Mouse (Mus musculus) embryonic facial prominence, embryonic 11.5 days (tissue): ENCODE measurements around the gene Gm11060. TPM values are rescaled to one million over a fixed set of nuclear protein-coding genes. Genes with fewer than 3 reads are reported as not detected.

Experiments used
- ATAC-seq: fragments of 200-750 bp; cut with Nextera tagmentation; replicated peaks from 2 replicates; pipeline ENCODE4 v1.8.0; 2017; ENCODE audit warnings: low read depth; ENCODE audit not compliant: insufficient number of reproducible peaks, low FRiP score, low TSS enrichment
- DNase-seq: peaks from one replicate; pipeline ENCODE4 v3.0.0-alpha.2; 2015; ENCODE audit warnings: low spot score
- H3K27ac ChIP-seq: fragments of 300-500 bp; sonication (generic); replicated peaks from 2 replicates; pipeline ENCODE4 v1.5.1; 2014; ENCODE audit warnings: mild to moderate bottlenecking, low read depth, low read length, control low read depth
- H3K27me3 ChIP-seq: fragments of 300-500 bp; sonication (generic); 2 replicates; pipeline ENCODE4 v1.6.1; 2014; ENCODE audit warnings: mild to moderate bottlenecking, low read length, moderate library complexity, mixed read lengths; ENCODE audit not compliant: control insufficient read depth, insufficient read depth
- H3K36me3 ChIP-seq: fragments of 300-500 bp; sonication (generic); replicated peaks from 2 replicates; pipeline ENCODE4 v1.6.1; 2014; ENCODE audit warnings: low read depth, mild to moderate bottlenecking, low read length, moderate library complexity, mixed read lengths; ENCODE audit not compliant: control insufficient read depth, insufficient read depth
- H3K4me1 ChIP-seq: fragments of 300-500 bp; sonication (generic); 2 replicates; pipeline ENCODE4 v1.6.1; 2014; ENCODE audit warnings: low read length, mixed read lengths; ENCODE audit not compliant: control insufficient read depth, insufficient read depth
- H3K4me2 ChIP-seq: fragments of 300-500 bp; sonication (generic); 2 replicates; pipeline ENCODE4 v1.6.1; 2014; ENCODE audit warnings: low read depth, mild to moderate bottlenecking, control low read depth, low read length, moderate library complexity
- H3K4me3 ChIP-seq: fragments of 300-500 bp; sonication (generic); 2 replicates; pipeline ENCODE4 v1.5.1; 2014; ENCODE audit warnings: low read depth, low read length, control low read depth
- H3K9ac ChIP-seq: fragments of 300-500 bp; sonication (generic); replicated peaks from 2 replicates; pipeline ENCODE4 v1.6.1; 2014; ENCODE audit warnings: mild to moderate bottlenecking, control low read depth, low read length
- H3K9me3 ChIP-seq: fragments of 300-500 bp; sonication (generic); replicated peaks from 2 replicates; pipeline ENCODE4 v1.6.1; 2016; ENCODE audit warnings: mild to moderate bottlenecking, low read length, inconsistent platforms, mixed read lengths; ENCODE audit not compliant: control insufficient read depth
- WGBS: fragments of 180-500 bp; shearing (Covaris S2); extraction: QIAGEN DNeasy Blood & Tissue Kit; methylation state at CpG from one replicate; pipeline ENCODE4 v1.1.7; 2014; 5-methylcytosine and 5-hydroxymethylcytosine counted together
- polyA plus RNA-seq: library from polyadenylated mRNA; unstranded; fragments of >200 nt; fragmentation: Nextera tagmentation; extraction: Ambion mirVana; gene quantifications from 2 replicates; pipeline ENCODE4 v1.2.1, GENCODE M21; 2014

Gm11060 gene
- polyA plus RNA-seq, 1 experiment from 2014 or later = not detected

DNA sequence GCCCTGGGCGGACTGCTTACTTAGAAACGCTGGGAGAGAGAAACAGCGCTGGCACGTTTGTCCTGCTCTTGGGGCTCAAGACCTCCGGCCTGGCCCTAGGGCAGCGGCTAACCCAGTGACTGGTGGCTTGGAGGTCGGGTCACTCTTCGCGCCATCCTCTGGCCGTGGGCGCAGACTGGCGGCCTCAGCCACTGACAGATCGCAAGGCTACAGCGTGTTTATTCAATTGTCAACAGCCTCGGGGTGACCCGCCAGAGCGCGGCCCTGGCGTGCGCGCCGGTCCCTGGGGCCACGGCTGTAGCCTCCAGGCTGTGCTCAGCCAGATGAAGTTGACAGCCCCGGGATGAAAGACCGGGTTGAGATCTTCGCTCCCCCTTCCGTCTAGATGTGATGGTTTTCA, 31.1 kb downstream of the Gm11060 start:
- H3K4me3 ChIP-seq = peak overlapping the region; percentile 4; the same call in 1 of the 2 replicates
- DNase-seq = no peak
- H3K9ac ChIP-seq = no peak overlapping the region
- H3K4me1 ChIP-seq = peaks cover 7% of the 10 kb centered on the region
- no peaks in the 10 kb centered on the region for H3K36me3 ChIP-seq
- H3K27ac ChIP-seq = no peak overlapping the region
- ATAC-seq = no peak
- WGBS = 0% methylated on average over 27 of the region's 27 CpGs
- peaks cover 63% of the 10 kb centered on the region for H3K27me3 ChIP-seq
- peak overlapping the region; percentile 23 for H3K4me2 ChIP-seq
- H3K9me3 ChIP-seq = no peaks in the 10 kb centered on the region

DNA sequence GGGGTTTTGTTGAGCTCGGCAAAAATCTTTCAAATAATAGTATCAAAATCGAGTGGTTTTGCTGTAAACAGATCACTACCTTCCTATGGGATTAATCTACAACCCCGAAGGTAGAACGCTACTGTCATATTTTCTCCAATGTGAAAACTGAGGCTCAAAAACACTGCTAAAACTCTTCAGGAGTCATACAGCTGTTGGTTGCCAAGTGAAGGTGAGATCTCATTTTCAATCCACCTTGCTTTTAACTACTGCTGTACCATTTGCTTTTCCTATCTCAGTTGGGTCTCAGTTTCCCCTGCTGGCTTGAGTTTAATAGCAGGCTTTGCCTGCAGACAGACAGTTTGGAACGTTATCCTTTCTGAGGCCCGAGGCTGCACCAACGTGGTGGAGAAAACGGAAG, 31.6 kb downstream of the Gm11060 start:
- ATAC-seq = no peak

DNA sequence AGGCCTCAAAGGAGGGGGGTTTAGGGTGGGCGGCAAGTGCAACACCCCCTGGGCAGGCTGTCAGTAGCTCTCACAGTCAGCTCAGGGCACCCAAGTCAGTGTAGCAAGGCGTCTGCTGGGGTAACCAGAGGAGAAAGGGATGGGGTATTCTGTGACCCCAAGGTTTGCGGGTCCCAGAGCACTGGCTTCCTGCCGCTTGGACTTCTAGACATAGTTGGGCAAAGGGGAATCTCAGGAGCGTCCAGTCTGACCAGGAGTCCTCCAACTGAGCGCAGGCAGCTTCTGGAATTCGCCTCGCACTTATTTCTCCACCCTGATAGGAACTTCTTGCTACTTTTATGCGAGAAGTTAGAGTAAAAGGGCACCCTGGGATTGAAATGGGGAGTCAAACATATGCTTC, 32.1 kb downstream of the Gm11060 start:
- Histone ChIP-seq H3K9me3 (no peaks in the 10 kb centered on the region), H3K4me2 (no peak overlapping the region), H3K9ac (no peak overlapping the region), H3K4me1 (peaks cover 7% of the 10 kb centered on the region), H3K27ac (no peak overlapping the region), H3K36me3 (no peaks in the 10 kb centered on the region), H3K4me3 (no peak overlapping the region), H3K27me3 (peaks cover 64% of the 10 kb centered on the region)
- 2% methylated on average over 9 of the region's 9 CpGs for WGBS
- DNase-seq = no peak
- ATAC-seq = no peak

More for the DNA sequence above, 31.6 kb downstream of the Gm11060 start:
- H3K9ac ChIP-seq = no peak overlapping the region
- no peaks in the 10 kb centered on the region for H3K36me3 ChIP-seq
- H3K27me3 ChIP-seq = peaks cover 62% of the 10 kb centered on the region
- no peak overlapping the region for H3K4me2 ChIP-seq
- WGBS = 3% methylated on average over 8 of the region's 8 CpGs
- no peaks in the 10 kb centered on the region for H3K9me3 ChIP-seq
- no peak for DNase-seq
- H3K4me3 ChIP-seq = no peak overlapping the region
- peaks cover 7% of the 10 kb centered on the region for H3K4me1 ChIP-seq
- H3K27ac ChIP-seq = no peak overlapping the region

- Histone ChIP-seq H3K4me2 (no peak overlapping the region), H3K27ac (no peak overlapping the region), H3K4me3 (no peak overlapping the region), H3K9me3 (no peaks in the 10 kb centered on the region), H3K27me3 (peaks cover 69% of the 10 kb centered on the region), H3K36me3 (no peaks in the 10 kb centered on the region), H3K9ac (no peak overlapping the region), H3K4me1 (peaks cover 7% of the 10 kb centered on the region)
- under 1% methylated on average over 7 of the region's 7 CpGs for WGBS
- no peak for DNase-seq
- ATAC-seq = no peak
Measured at GRCm38 (mm10) chr2:105124391-105124790, 32.6 kb downstream of the Gm11060 start.

DNA sequence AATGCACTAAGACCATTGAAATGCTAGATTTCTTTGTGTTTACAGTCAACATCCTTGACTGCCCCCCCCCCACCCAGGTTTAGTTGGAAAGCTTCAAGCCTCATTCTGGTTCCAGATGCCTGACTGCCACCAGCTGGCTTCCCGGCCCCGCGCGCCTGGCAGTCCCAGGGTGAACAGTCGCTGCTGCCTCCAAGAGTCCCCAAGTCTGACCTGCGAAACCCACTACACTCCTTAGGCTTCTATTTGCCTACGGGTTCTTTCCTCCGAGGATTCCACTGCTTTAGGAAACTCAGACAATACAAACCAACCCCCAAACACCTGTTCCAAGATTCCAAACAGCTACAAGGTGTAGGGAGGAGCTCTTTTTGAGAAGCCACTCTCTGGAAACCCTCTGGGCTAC, 33.4 kb downstream of the Gm11060 start:
- no peak overlapping the region for H3K27ac ChIP-seq
- H3K9me3 ChIP-seq = no peaks in the 10 kb centered on the region
- no peak overlapping the region for H3K9ac ChIP-seq
- peaks cover 72% of the 10 kb centered on the region for H3K27me3 ChIP-seq
- no peak overlapping the region for H3K4me2 ChIP-seq
- no peak for ATAC-seq
- H3K4me1 ChIP-seq = peaks cover 7% of the 10 kb centered on the region
- H3K36me3 ChIP-seq = no peaks in the 10 kb centered on the region
- no peak overlapping the region for H3K4me3 ChIP-seq
- 1% methylated on average over 8 of the region's 8 CpGs for WGBS
- no peak for DNase-seq

- H3K9me3 ChIP-seq = no peaks in the 10 kb centered on the region
- H3K27me3 ChIP-seq = peaks cover 75% of the 10 kb centered on the region
- DNase-seq (no peak), ATAC-seq (no peak)
- 3% methylated on average over 15 of the region's 15 CpGs for WGBS
- peaks cover 7% of the 10 kb centered on the region for H3K4me1 ChIP-seq
- no peak overlapping the region for H3K27ac ChIP-seq
- H3K9ac ChIP-seq = no peak overlapping the region
- H3K4me3 ChIP-seq = no peak overlapping the region
- no peaks in the 10 kb centered on the region for H3K36me3 ChIP-seq
- H3K4me2 ChIP-seq = no peak overlapping the region
Measured at GRCm38 (mm10) chr2:105125641-105126040, 33.8 kb downstream of the Gm11060 start.

DNA sequence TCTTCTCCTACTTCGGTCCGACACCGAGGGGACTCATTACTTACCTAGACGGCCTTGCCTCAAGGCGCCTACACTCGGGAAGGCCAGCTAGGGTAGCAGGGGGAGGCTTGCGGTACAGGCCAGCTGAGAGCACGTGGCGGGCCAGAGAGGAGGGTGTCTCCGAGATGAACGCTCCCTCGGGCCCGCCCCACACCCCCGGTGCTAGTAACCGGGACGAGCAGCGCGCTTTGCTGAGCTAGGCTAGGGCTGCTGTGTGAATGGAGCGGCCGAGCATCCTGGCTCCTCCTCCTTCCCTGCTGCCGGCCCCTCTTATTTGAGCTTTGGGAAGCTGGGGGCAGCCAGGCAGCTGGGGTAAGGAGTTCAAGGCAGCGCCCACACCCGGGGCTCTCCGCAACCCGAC, 34.5 kb downstream of the Gm11060 start, which contains the start of gene Wt1:
Gene Wt1, plus strand, starts transcription at position 251 of the 400 bp plus-strand sequence.
- Histone ChIP-seq H3K9ac (no peak within 1 kb of the TSS), H3K9me3 (no peaks in the 10 kb centered on the region), H3K4me3 (peak within 1 kb of the TSS; percentile 21), H3K4me2 (peak within 1 kb of the TSS; percentile 31), H3K27me3 (peaks cover 81% of the 10 kb centered on the region), H3K4me1 (peaks cover 7% of the 10 kb centered on the region), H3K36me3 (no peaks in the 10 kb centered on the region), H3K27ac (no peak within 1 kb of the TSS)
- under 1% methylated on average over 24 of the region's 25 CpGs for WGBS
- DNase-seq (peak; percentile 56), ATAC-seq (peak; percentile 61)

GRCm38 (mm10) chr2:105126691-105127530, 35.1 kb downstream of the Gm11060 start:
- DNase-seq = no peak
- 1% methylated on average over 82 of the region's 92 CpGs for WGBS

More at GRCm38 (mm10) chr2:105126691-105127530, 35.1 kb downstream of the Gm11060 start:
- H3K27ac ChIP-seq = no peak overlapping the region
- H3K9ac ChIP-seq = no peak overlapping the region
- peak overlapping the region; percentile 31 for H3K4me2 ChIP-seq
- peaks cover 87% of the 10 kb centered on the region for H3K27me3 ChIP-seq
- ATAC-seq = no peak
- H3K36me3 ChIP-seq = no peaks in the 10 kb centered on the region
- peak overlapping the region; percentile 21 for H3K4me3 ChIP-seq
- no peaks in the 10 kb centered on the region for H3K9me3 ChIP-seq
- peaks cover 7% of the 10 kb centered on the region for H3K4me1 ChIP-seq
